Mouse (Mus musculus): ENCODE results near the gene Slc16a3.

Slc16a3 gene

GRCm38 (mm10) chr11:120948861-120949851 is 876 bp downstream of the Slc16a3 start:
- no peak for DNase-seq

GRCm38 (mm10) chr11:120949863-120950262 is 1.6 kb downstream of the Slc16a3 start:
- DNase-seq, result no peak

- peak; percentile 70 for DNase-seq
These were observed 2.3 kb downstream of the Slc16a3 start for GRCm38 (mm10) chr11:120950281-120951202.

GRCm38 (mm10) chr11:120951237-120951636 is 3.0 kb downstream of the Slc16a3 start:
- DNase-seq, result no peak

GRCm38 (mm10) chr11:120951731-120952730 is 3.8 kb downstream of the Slc16a3 start:
- DNase-seq, result no peak

GRCm38 (mm10) chr11:120954936-120955335 is 6.7 kb downstream of the Slc16a3 start:
- no peak for DNase-seq

GRCm38 (mm10) chr11:120955701-120956100 is 7.4 kb downstream of the Slc16a3 start:
- DNase-seq, result no peak

GRCm38 (mm10) chr11:120957052-120957451 is 8.8 kb downstream of the Slc16a3 start:
- DNase-seq, result no peak

- DNase-seq, result no peak
These were observed 9.5 kb downstream of the Slc16a3 start for GRCm38 (mm10) chr11:120957731-120958257.

GRCm38 (mm10) chr11:120959066-120959465 is 10.8 kb downstream of the Slc16a3 start:
- DNase-seq, result no peak

GRCm38 (mm10) chr11:120959564-120959963 is 11.3 kb downstream of the Slc16a3 start:
- DNase-seq, result no peak

GRCm38 (mm10) chr11:120960248-120960647 is 12.0 kb downstream of the Slc16a3 start:
- no peak for DNase-seq

GRCm38 (mm10) chr11:120961594-120961993 is 13.3 kb downstream of the Slc16a3 start:
- DNase-seq, result no peak

- DNase-seq, result no peak
These were observed 13.9 kb downstream of the Slc16a3 start for GRCm38 (mm10) chr11:120962050-120962771.

GRCm38 (mm10) chr11:120962909-120963308 is 14.6 kb downstream of the Slc16a3 start:
- DNase-seq, result no peak

GRCm38 (mm10) chr11:120964195-120965157 is 16.2 kb downstream of the Slc16a3 start:
- no peak for DNase-seq

- no peak for DNase-seq
These were observed 17.3 kb downstream of the Slc16a3 start for GRCm38 (mm10) chr11:120965587-120965986.

GRCm38 (mm10) chr11:120969742-120970141 is 21.5 kb downstream of the Slc16a3 start:
- DNase-seq, result no peak

- no peak for DNase-seq
These were observed 23.0 kb downstream of the Slc16a3 start for GRCm38 (mm10) chr11:120971237-120971636.

- DNase-seq, result no peak
These were observed 25.0 kb downstream of the Slc16a3 start for GRCm38 (mm10) chr11:120973318-120973717.

Data from right cerebral cortex, postnatal 25 days (tissue).